Mouse (Mus musculus): ENCODE measurements around the gene Myo1b. TPM values are rescaled to one million over a fixed set of nuclear protein-coding genes. Genes with fewer than 3 reads are reported as not detected.
"Not testable (repeated sequence)": the region's sequence is repeated elsewhere in the genome, so short reads cannot be mapped to it uniquely, and the experiment has no call there.

Gene Myo1b
- polyA plus RNA-seq, 1 experiment from 2014 or later, result 114 TPM

DNA sequence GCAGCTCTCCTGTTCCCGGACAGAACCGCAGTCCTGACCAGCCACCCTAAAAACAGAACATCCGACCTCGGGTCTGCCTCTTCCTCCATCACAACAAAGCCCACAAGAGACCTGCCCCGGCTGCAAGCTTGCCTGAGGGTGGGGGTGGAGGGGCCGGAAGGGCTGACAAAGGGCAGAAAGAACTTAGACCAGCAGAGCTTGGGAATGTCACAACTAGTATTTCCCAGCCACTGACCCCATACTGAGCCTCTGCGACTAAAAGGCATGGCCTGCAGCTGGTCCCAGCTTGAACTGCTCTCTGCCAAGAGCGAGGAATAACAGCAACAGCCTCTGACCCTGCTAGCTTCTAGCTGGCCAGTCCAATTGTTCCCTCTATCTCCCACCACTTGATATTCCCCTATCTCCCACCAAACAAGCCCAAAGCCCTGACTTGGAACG lies 36.5 kb downstream of the Myo1b start:
- Histone ChIP-seq H3K36me3 (replicated peaks; ENCODE audit: control insufficient read depth, insufficient read depth, low read depth, low read length) (no peaks in the 10 kb centered on the region), H3K27ac (replicated peaks; ENCODE audit: low read depth, low read length) (no peak overlapping the region), H3K9ac (replicated peaks; ENCODE audit: low read length) (no peak overlapping the region), H3K4me1 (ENCODE audit: control insufficient read depth, insufficient read depth, low read length) (no peaks in the 10 kb centered on the region; the same call in none of the 2 replicates), H3K4me2 (ENCODE audit: low read depth, low read length) (no peak overlapping the region; the same call in 1 of the 2 replicates), H3K4me3 (ENCODE audit: low read depth, low read length) (no peak overlapping the region), H3K27me3 (ENCODE audit: control insufficient read depth, insufficient read depth, low read length) (no peaks in the 10 kb centered on the region), H3K9me3 (replicated peaks; ENCODE audit: control insufficient read depth, low read length) (no peaks in the 10 kb centered on the region)
- no peak for ATAC-seq (replicated peaks; ENCODE audit: insufficient number of reproducible peaks, low FRiP score, low TSS enrichment, low read depth)
- DNase-seq (ENCODE audit: low spot score), result no peak
- 10% methylated on average over 9 of the region's 9 CpGs for WGBS

DNA sequence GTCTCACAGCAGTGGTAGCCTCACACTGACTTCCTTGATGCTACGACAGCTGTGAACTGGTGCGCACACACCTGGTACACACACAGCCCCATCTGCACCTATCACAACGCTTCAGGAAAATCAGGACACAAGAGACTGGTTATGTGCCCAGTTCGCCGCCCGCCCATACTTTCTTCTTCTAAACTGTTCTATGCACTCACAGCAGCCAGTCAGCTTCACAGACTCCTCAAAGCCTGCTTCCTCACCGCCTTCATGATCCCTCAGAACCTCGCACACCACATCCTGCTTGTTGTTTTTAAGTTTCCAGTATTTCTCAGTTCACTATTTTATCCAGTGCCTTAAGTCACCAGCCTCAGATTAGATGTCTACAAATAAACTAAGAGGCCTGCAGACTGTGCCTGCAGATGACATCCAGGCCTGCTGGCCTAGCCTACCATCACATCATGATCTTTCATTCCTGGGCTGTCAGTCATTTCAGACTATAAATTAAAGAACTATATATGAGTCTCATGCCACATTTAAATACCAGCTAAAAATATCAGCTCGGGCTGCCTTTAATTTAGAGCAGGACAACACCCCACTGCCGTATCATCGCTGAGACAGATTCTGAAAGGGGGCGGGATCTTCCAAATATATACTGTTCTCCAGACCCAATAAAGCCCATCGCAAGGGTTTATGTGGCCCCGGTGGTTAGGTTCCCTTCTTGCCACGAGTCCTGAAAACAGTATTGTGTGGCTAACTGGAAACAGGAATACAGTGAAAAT lies 40.2 kb downstream of the Myo1b start:
- WGBS, result 92% methylated on average over 15 of the region's 15 CpGs
- H3K4me2 ChIP-seq (ENCODE audit: low read depth, low read length), result no peak overlapping the region
- no peak overlapping the region for H3K9ac ChIP-seq (replicated peaks; ENCODE audit: low read length)
- no peaks in the 10 kb centered on the region for H3K27me3 ChIP-seq (ENCODE audit: control insufficient read depth, insufficient read depth, low read length)
- H3K4me3 ChIP-seq (ENCODE audit: low read depth, low read length), result no peak overlapping the region
- DNase-seq (ENCODE audit: low spot score) (no peak), ATAC-seq (replicated peaks; ENCODE audit: insufficient number of reproducible peaks, low FRiP score, low TSS enrichment, low read depth) (no peak)
- H3K9me3 ChIP-seq (replicated peaks; ENCODE audit: control insufficient read depth, low read length), result no peaks in the 10 kb centered on the region
- H3K36me3 ChIP-seq (replicated peaks; ENCODE audit: control insufficient read depth, insufficient read depth, low read depth, low read length), result no peaks in the 10 kb centered on the region
- H3K27ac ChIP-seq (replicated peaks; ENCODE audit: low read depth, low read length), result no peak overlapping the region
- no peaks in the 10 kb centered on the region; the same call in none of the 2 replicates for H3K4me1 ChIP-seq (ENCODE audit: control insufficient read depth, insufficient read depth, low read length)

DNA sequence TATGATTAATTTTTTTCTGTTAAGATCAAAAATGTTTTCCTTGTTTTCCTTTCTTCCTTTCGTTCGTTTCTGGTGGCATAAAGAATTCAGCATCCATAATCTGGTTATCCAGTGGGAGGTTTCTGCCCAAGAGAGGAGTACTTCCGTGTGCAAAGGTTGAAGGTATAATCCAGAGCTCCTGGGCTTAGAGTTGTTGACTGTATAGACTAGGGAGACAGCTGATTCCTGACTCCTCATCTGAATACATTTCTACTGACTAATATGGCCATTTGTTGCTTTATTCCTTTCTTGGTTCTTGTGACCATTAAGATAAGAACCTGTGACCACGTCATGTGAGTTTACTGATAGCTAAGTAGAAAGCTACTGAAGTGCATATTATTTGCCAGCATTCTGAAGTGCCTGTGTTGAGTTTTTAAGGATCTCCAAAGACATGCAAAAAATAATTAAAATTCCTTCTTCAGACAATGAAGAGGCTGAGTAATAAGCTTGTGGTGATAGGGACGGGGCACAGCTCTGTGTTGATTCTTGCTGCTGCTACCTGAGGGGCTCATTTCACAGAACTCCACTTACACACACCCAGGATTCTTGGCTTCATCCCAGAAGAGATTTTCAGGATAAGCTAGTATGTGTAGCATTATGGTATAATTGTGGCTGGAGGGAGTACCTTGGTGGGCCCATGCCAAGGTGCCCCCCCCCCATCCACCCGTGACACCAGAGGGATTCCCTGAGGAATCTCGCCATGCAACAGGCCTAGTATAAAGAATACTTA lies 43.2 kb downstream of the Myo1b start:
- H3K27me3 ChIP-seq (ENCODE audit: control insufficient read depth, insufficient read depth, low read length), result no peaks in the 10 kb centered on the region
- H3K4me2 ChIP-seq (ENCODE audit: low read depth, low read length), result no peak overlapping the region
- WGBS, result 85% methylated on average over 7 of the region's 7 CpGs
- H3K9me3 ChIP-seq (replicated peaks; ENCODE audit: control insufficient read depth, low read length), result no peaks in the 10 kb centered on the region
- no peaks in the 10 kb centered on the region for H3K4me1 ChIP-seq (ENCODE audit: control insufficient read depth, insufficient read depth, low read length)
- H3K4me3 ChIP-seq (ENCODE audit: low read depth, low read length), result no peak overlapping the region
- H3K27ac ChIP-seq (replicated peaks; ENCODE audit: low read depth, low read length), result no peak overlapping the region
- no peak for DNase-seq (ENCODE audit: low spot score)
- no peak for ATAC-seq (replicated peaks; ENCODE audit: insufficient number of reproducible peaks, low FRiP score, low TSS enrichment, low read depth)
- no peak overlapping the region for H3K9ac ChIP-seq (replicated peaks; ENCODE audit: low read length)
- no peaks in the 10 kb centered on the region for H3K36me3 ChIP-seq (replicated peaks; ENCODE audit: control insufficient read depth, insufficient read depth, low read depth, low read length)

DNA sequence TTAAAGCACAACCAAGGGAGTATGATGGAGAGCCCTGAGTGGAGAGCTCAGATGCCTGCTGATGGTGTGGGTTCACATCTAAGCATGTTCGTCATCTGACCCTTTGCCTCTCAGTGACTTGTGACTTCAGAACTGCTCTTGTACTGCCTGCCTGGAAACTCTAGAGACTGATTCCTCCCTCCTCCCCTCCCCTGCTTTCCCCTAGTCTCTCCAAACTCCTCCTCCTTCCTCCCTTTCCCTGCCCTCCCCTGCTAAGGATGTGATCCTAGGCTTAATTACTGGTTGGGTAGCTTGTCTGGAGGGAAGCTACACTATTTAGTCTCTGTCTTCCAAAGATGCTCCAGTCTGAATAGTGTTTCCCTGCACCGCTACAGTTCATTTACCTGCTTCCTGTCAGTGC lies 44.6 kb downstream of the Myo1b start:
- WGBS, result 54% methylated on average over 2 of the region's 2 CpGs

DNA sequence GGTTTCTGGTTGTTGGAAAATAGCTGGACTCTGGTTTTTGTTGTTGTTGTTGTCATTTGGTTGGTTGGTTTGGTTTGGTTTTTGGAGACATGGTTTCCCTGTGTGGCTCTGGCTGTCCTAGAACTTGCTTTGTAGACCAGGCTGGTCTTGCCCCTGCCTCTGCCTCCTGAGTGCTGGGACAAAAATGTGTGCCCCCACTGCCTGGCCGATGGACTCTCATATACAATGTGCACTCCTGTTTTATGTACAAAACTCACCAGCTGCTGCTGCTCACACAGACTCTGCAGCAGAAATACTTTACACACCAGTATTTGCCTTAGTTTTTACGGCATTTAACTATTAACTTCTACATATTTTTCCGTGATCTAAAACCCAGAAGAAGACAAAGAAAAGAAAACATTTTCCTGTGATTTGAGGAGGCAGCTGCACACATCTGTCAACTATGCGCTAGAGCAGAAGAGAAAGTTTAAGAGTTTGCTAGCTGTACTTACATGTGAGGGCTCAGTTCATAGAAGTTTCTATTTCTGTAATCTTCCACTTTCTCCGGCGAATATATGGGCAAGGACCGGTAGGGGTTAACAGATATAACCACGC lies 52.9 kb downstream of the Myo1b start:
- no peaks in the 10 kb centered on the region for H3K9me3 ChIP-seq (replicated peaks; ENCODE audit: control insufficient read depth, low read length)
- H3K27ac ChIP-seq (replicated peaks; ENCODE audit: low read depth, low read length), result no peak overlapping the region
- no peaks in the 10 kb centered on the region for H3K4me1 ChIP-seq (ENCODE audit: control insufficient read depth, insufficient read depth, low read length)
- DNase-seq (ENCODE audit: low spot score) (no peak), ATAC-seq (replicated peaks; ENCODE audit: insufficient number of reproducible peaks, low FRiP score, low TSS enrichment, low read depth) (no peak)
- H3K9ac ChIP-seq (replicated peaks; ENCODE audit: low read length), result no peak overlapping the region
- no peaks in the 10 kb centered on the region; the same call in 1 of the 2 replicates for H3K36me3 ChIP-seq (replicated peaks; ENCODE audit: control insufficient read depth, insufficient read depth, low read depth, low read length)
- no peak overlapping the region for H3K4me2 ChIP-seq (ENCODE audit: low read depth, low read length)
- no peaks in the 10 kb centered on the region for H3K27me3 ChIP-seq (ENCODE audit: control insufficient read depth, insufficient read depth, low read length)
- WGBS, result 92% methylated on average over 8 of the region's 8 CpGs
- no peak overlapping the region for H3K4me3 ChIP-seq (ENCODE audit: low read depth, low read length)

More for the DNA sequence above, 44.6 kb downstream of the Myo1b start:
- H3K9me3 ChIP-seq (replicated peaks; ENCODE audit: control insufficient read depth, low read length); ATAC-seq (replicated peaks; ENCODE audit: insufficient number of reproducible peaks, low FRiP score, low TSS enrichment, low read depth); H3K36me3 ChIP-seq (replicated peaks; ENCODE audit: control insufficient read depth, insufficient read depth, low read depth, low read length); H3K9ac ChIP-seq (replicated peaks; ENCODE audit: low read length); H3K27me3 ChIP-seq (ENCODE audit: control insufficient read depth, insufficient read depth, low read length); DNase-seq (ENCODE audit: low spot score); H3K27ac ChIP-seq (replicated peaks; ENCODE audit: low read depth, low read length); H3K4me1 ChIP-seq (ENCODE audit: control insufficient read depth, insufficient read depth, low read length); H3K4me3 ChIP-seq (ENCODE audit: low read depth, low read length); H3K4me2 ChIP-seq (ENCODE audit: low read depth, low read length): not testable (repeated sequence)

DNA sequence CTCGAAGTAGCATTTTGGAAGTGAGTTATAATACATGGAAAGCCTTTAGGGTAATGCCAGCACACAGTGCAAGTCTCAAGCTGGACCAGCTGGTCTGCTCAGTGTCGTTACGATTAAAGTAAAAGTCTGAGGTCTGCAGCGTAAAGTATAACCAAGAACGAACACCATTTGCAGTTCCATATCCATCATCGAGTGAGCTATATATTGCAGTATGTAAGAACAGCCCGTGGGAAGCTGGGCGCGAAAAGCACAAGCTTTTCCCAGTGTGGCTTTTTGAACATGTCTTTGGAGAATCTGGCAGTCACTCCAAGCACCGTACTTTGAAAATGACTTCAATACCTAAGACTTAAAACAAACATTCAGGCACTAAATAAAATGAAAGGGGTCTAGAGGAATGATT lies 55.0 kb downstream of the Myo1b start:
- H3K4me1 ChIP-seq (ENCODE audit: control insufficient read depth, insufficient read depth, low read length), result no peaks in the 10 kb centered on the region; the same call in 1 of the 2 replicates
- no peak overlapping the region for H3K27ac ChIP-seq (replicated peaks; ENCODE audit: low read depth, low read length)
- no peak overlapping the region for H3K4me3 ChIP-seq (ENCODE audit: low read depth, low read length)
- no peaks in the 10 kb centered on the region for H3K27me3 ChIP-seq (ENCODE audit: control insufficient read depth, insufficient read depth, low read length)
- H3K9me3 ChIP-seq (replicated peaks; ENCODE audit: control insufficient read depth, low read length), result no peaks in the 10 kb centered on the region
- no peak for DNase-seq (ENCODE audit: low spot score)
- no peak overlapping the region for H3K4me2 ChIP-seq (ENCODE audit: low read depth, low read length)
- no peaks in the 10 kb centered on the region; the same call in 1 of the 2 replicates for H3K36me3 ChIP-seq (replicated peaks; ENCODE audit: control insufficient read depth, insufficient read depth, low read depth, low read length)
- H3K9ac ChIP-seq (replicated peaks; ENCODE audit: low read length), result no peak overlapping the region
- no peak for ATAC-seq (replicated peaks; ENCODE audit: insufficient number of reproducible peaks, low FRiP score, low TSS enrichment, low read depth)
- WGBS, result 95% methylated on average over 10 of the region's 10 CpGs

DNA sequence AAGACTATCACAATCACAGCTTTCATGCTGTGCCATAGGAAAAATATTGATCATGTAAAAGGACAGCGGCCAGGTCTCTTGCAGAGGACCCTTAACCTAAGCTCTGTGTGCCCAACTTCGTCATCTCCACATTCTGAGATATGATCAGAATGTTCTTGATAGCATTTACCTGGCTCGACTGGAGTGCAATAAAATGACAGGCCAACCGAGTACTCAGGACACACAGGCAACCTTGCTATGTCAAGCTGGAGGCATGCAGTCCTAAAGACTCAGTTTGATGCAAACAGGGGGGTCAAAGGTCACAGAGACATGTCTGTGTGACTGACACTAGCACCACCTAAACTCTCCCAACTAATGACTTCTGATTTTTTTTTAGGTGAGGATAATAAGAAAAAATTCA lies 58.9 kb downstream of the Myo1b start:
- Histone ChIP-seq H3K4me3 (ENCODE audit: low read depth, low read length) (no peak overlapping the region), H3K36me3 (replicated peaks; ENCODE audit: control insufficient read depth, insufficient read depth, low read depth, low read length) (no peaks in the 10 kb centered on the region; the same call in 1 of the 2 replicates), H3K9ac (replicated peaks; ENCODE audit: low read length) (no peak overlapping the region), H3K4me1 (ENCODE audit: control insufficient read depth, insufficient read depth, low read length) (no peaks in the 10 kb centered on the region; the same call in 1 of the 2 replicates), H3K27ac (replicated peaks; ENCODE audit: low read depth, low read length) (no peak overlapping the region), H3K9me3 (replicated peaks; ENCODE audit: control insufficient read depth, low read length) (no peaks in the 10 kb centered on the region), H3K27me3 (ENCODE audit: control insufficient read depth, insufficient read depth, low read length) (no peaks in the 10 kb centered on the region), H3K4me2 (ENCODE audit: low read depth, low read length) (no peak overlapping the region)
- DNase-seq (ENCODE audit: low spot score) (no peak), ATAC-seq (replicated peaks; ENCODE audit: insufficient number of reproducible peaks, low FRiP score, low TSS enrichment, low read depth) (no peak)
- 84% methylated on average over 4 of the region's 4 CpGs for WGBS

Data from embryonic facial prominence, embryonic 11.5 days (tissue).